Mouse (Mus musculus) MEL (cell line): ENCODE measurements around the gene Cyp4b1. TPM values are rescaled to one million over a fixed set of nuclear protein-coding genes. Genes with fewer than 3 reads are reported as not detected.

Source experiments
- DNase-seq: peaks from one replicate; pipeline ENCODE4 v3.0.0; 2011; ENCODE audit warnings: low read depth, low spot score
- H3K27ac ChIP-seq: 2 replicates; pipeline ENCODE4 v1.5.1; 2012; ENCODE audit warnings: low read depth, mild to moderate bottlenecking, control low read depth, low read length, moderate library complexity; ENCODE audit not compliant: control insufficient read depth
- H3K27me3 ChIP-seq, 2 experiments: fragments of 150-350 bp in 1 of 2; sonication (generic) in 1 of 2; 2 replicates each; pipeline ENCODE4 v1.6.1; 2012; ENCODE audit warnings: low read length in 2 of 2, mild to moderate bottlenecking in 2 of 2, improper control_type of control experiment in 1 of 2, moderate library complexity in 1 of 2; ENCODE audit not compliant: insufficient read depth in 2 of 2, control insufficient read depth in 1 of 2
- H3K36me3 ChIP-seq, 2 experiments: 2 replicates each; pipeline ENCODE4 v1.6.1; 2012 to 2014; ENCODE audit warnings: low read length in 2 of 2, improper control_type of control experiment in 1 of 2, inconsistent platforms in 1 of 2, mild to moderate bottlenecking in 1 of 2; ENCODE audit not compliant: insufficient read depth in 2 of 2, control insufficient read depth in 1 of 2
- H3K4me1 ChIP-seq, 2 experiments: fragments of 150-350 bp in 1 of 2; sonication (generic) in 1 of 2; 2 replicates each; pipeline ENCODE4 v1.6.1; 2012; ENCODE audit warnings: low read length in 2 of 2, improper control_type of control experiment in 1 of 2, mild to moderate bottlenecking in 1 of 2; ENCODE audit not compliant: insufficient read depth in 2 of 2, control insufficient read depth in 1 of 2
- H3K4me3 ChIP-seq, 2 experiments: fragments of 150-350 bp in 1 of 2; sonication (generic) in 1 of 2; 2 replicates each; pipeline ENCODE4 v1.5.1; 2012; ENCODE audit warnings: low read depth in 2 of 2, low read length in 2 of 2, mild to moderate bottlenecking in 2 of 2, moderate library complexity in 2 of 2, control low read depth in 1 of 2, improper control_type of control experiment in 1 of 2; ENCODE audit not compliant: control insufficient read depth in 1 of 2, insufficient read depth in 1 of 2
- H3K79me2 ChIP-seq: 2 replicates; pipeline ENCODE4 v1.6.1; 2012; ENCODE audit warnings: mild to moderate bottlenecking, low read length, moderate library complexity; ENCODE audit not compliant: control insufficient read depth, poor library complexity, insufficient read depth
- H3K9ac ChIP-seq: 2 replicates; pipeline ENCODE4 v1.6.1; 2012; ENCODE audit warnings: low read depth, mild to moderate bottlenecking, control low read depth, low read length, moderate library complexity; ENCODE audit not compliant: control insufficient read depth, poor library complexity, severe bottlenecking
- H3K9me3 ChIP-seq: fragments of 150-350 bp; sonication (generic); replicated peaks from 2 replicates; pipeline ENCODE4 v1.6.1; 2012; ENCODE audit warnings: mild to moderate bottlenecking, low read length, improper control_type of control experiment, moderate library complexity; ENCODE audit not compliant: insufficient read depth
- CHD1 ChIP-seq: IDR thresholded peaks from 2 replicates; pipeline ENCODE4 v1.6.1; 2012; ENCODE audit warnings: low read depth, mild to moderate bottlenecking, inconsistent platforms, low read length, improper control_type of control experiment
- CHD2 ChIP-seq: IDR thresholded peaks from 2 replicates; pipeline ENCODE4 v1.6.1; 2011; ENCODE audit warnings: low read length, improper control_type of control experiment
- CTCF ChIP-seq, 3 experiments: IDR thresholded peaks in 2 of 3; conservative IDR thresholded peaks in 1 of 3; 2 replicates each; pipeline ENCODE4 v1.5.1; 2011 to 2012; ENCODE audit warnings: low read length in 3 of 3, low read depth in 2 of 3, mild to moderate bottlenecking in 2 of 3, improper control_type of control experiment in 1 of 3, inconsistent platforms in 1 of 3, mixed read lengths in 1 of 3, moderate library complexity in 1 of 3; ENCODE audit not compliant: control insufficient read depth in 1 of 3, insufficient read depth in 1 of 3, poor library complexity in 1 of 3, severe bottlenecking in 1 of 3
- E2F4 ChIP-seq: IDR thresholded peaks from 2 replicates; pipeline ENCODE4 v1.6.1; 2011; ENCODE audit warnings: low read depth, low read length, improper control_type of control experiment, borderline replicate concordance
- EP300 ChIP-seq, 2 experiments: IDR thresholded peaks; 2 replicates each; pipeline ENCODE4 v1.6.1; 2011; ENCODE audit warnings: improper control_type of control experiment in 2 of 2, low read length in 2 of 2, low read depth in 1 of 2, mild to moderate bottlenecking in 1 of 2
- ETS1 ChIP-seq: IDR thresholded peaks from 2 replicates; pipeline ENCODE4 v1.6.1; 2012; ENCODE audit warnings: low read depth, mild to moderate bottlenecking, inconsistent platforms, low read length, improper control_type of control experiment, moderate library complexity
- GABPA ChIP-seq: IDR thresholded peaks from 2 replicates; pipeline ENCODE4 v1.6.1; 2012; ENCODE audit warnings: low read depth, mild to moderate bottlenecking, inconsistent platforms, low read length, improper control_type of control experiment, moderate library complexity
- GATA1 ChIP-seq: IDR thresholded peaks from 2 replicates; pipeline ENCODE4 v1.6.1; 2011; ENCODE audit warnings: low read depth, low read length, improper control_type of control experiment
- KAT2A ChIP-seq: conservative IDR thresholded peaks from 2 replicates; pipeline ENCODE4 v1.6.1; 2012; ENCODE audit warnings: low read depth, low read length, improper control_type of control experiment, inconsistent platforms
- MAFK ChIP-seq: IDR thresholded peaks from 2 replicates; pipeline ENCODE4 v1.6.1; 2011; ENCODE audit warnings: low read depth, mild to moderate bottlenecking, low read length, improper control_type of control experiment, borderline replicate concordance
- MAX ChIP-seq: IDR thresholded peaks from 2 replicates; pipeline ENCODE4 v1.6.1; 2011; ENCODE audit warnings: low read length, improper control_type of control experiment
- MAZ ChIP-seq: IDR thresholded peaks from 2 replicates; pipeline ENCODE4 v1.6.1; 2012; ENCODE audit warnings: low read depth, mild to moderate bottlenecking, inconsistent platforms, low read length, improper control_type of control experiment
- MEF2A ChIP-seq: IDR thresholded peaks from 2 replicates; pipeline ENCODE4 v1.6.1; 2014; ENCODE audit warnings: low read depth, mild to moderate bottlenecking, inconsistent platforms, low read length, improper control_type of control experiment; ENCODE audit not compliant: poor library complexity, insufficient replicate concordance, severe bottlenecking; ENCODE audit errors: extremely low read depth
- MXI1 ChIP-seq: IDR thresholded peaks from 2 replicates; pipeline ENCODE4 v1.6.1; 2011; ENCODE audit warnings: mild to moderate bottlenecking, low read depth, low read length, improper control_type of control experiment
- MYB ChIP-seq: IDR thresholded peaks from 2 replicates; pipeline ENCODE4 v1.6.1; 2011; ENCODE audit warnings: mild to moderate bottlenecking, low read depth, low read length, improper control_type of control experiment
- MYC ChIP-seq: IDR thresholded peaks from 2 replicates; pipeline ENCODE4 v1.6.1; 2011; ENCODE audit warnings: low read depth, mild to moderate bottlenecking, low read length, improper control_type of control experiment, moderate library complexity
- NRF1 ChIP-seq: IDR thresholded peaks from 2 replicates; pipeline ENCODE4 v1.6.1; 2014; ENCODE audit warnings: low read depth, mild to moderate bottlenecking, inconsistent platforms, low read length, improper control_type of control experiment, moderate library complexity; ENCODE audit not compliant: poor library complexity, insufficient read depth, severe bottlenecking
- POLR2AphosphoS2 ChIP-seq: IDR thresholded peaks from 2 replicates; pipeline ENCODE4 v1.6.1; 2011; ENCODE audit warnings: low read length, improper control_type of control experiment
- RCOR1 ChIP-seq: IDR thresholded peaks from 2 replicates; pipeline ENCODE4 v1.6.1; 2012; ENCODE audit warnings: low read depth, mild to moderate bottlenecking, inconsistent platforms, low read length, improper control_type of control experiment
- SIN3A ChIP-seq: IDR thresholded peaks from 2 replicates; pipeline ENCODE4 v1.6.1; 2012; ENCODE audit warnings: low read length, improper control_type of control experiment, inconsistent platforms
- TBP ChIP-seq: IDR thresholded peaks from 2 replicates; pipeline ENCODE4 v1.8.0; 2011; ENCODE audit warnings: low read depth, low read length, improper control_type of control experiment
- TCF12 ChIP-seq: IDR thresholded peaks from 2 replicates; pipeline ENCODE4 v1.6.1; 2014; ENCODE audit warnings: low read depth, mild to moderate bottlenecking, inconsistent platforms, low read length, improper control_type of control experiment, moderate library complexity
- UBTF ChIP-seq: IDR thresholded peaks from 2 replicates; pipeline ENCODE4 v1.6.1; 2012; ENCODE audit warnings: low read depth, mild to moderate bottlenecking, inconsistent platforms, low read length, improper control_type of control experiment, moderate library complexity, borderline replicate concordance; ENCODE audit not compliant: insufficient read depth
- USF2 ChIP-seq, 2 experiments: IDR thresholded peaks; 2 replicates each; pipeline ENCODE4 v1.6.1; 2011 to 2012; ENCODE audit warnings: improper control_type of control experiment in 2 of 2, low read length in 2 of 2, borderline replicate concordance in 1 of 2, inconsistent platforms in 1 of 2, low read depth in 1 of 2, mild to moderate bottlenecking in 1 of 2; ENCODE audit not compliant: insufficient read depth in 1 of 2
- ZC3H11A ChIP-seq: IDR thresholded peaks from 2 replicates; pipeline ENCODE4 v1.6.1; 2012; ENCODE audit warnings: low read depth, mild to moderate bottlenecking, inconsistent platforms, low read length, improper control_type of control experiment
- ZMIZ1 ChIP-seq: IDR thresholded peaks from 2 replicates; pipeline ENCODE4 v1.6.1; 2012; ENCODE audit warnings: low read depth, mild to moderate bottlenecking, inconsistent platforms, low read length, improper control_type of control experiment, moderate library complexity
- ZNF384 ChIP-seq: IDR thresholded peaks from 2 replicates; pipeline ENCODE4 v1.6.1; 2012; ENCODE audit warnings: low read depth, mild to moderate bottlenecking, inconsistent platforms, low read length, improper control_type of control experiment
- polyA plus RNA-seq, 2 experiments: library from polyadenylated mRNA; stranded (reverse) in 1 of 2; unstranded in 1 of 2; fragments of >175 nt in 1 of 2; fragments of >200 nt in 1 of 2; gene quantifications; 2 replicates each; pipeline versions ENCODE4 v1.2.1 to v1.2.4; 2012; ENCODE audit warnings: low replicate concordance in 2 of 2, low read depth in 1 of 2; ENCODE audit not compliant: insufficient read length in 2 of 2, insufficient read depth in 1 of 2, missing spikeins in 1 of 2
- total RNA-seq: library from RNA; depleted of rRNA; stranded (reverse); fragments of 300-350 nt; gene quantifications from 2 replicates; pipeline ENCODE4 v1.2.3, GENCODE M21; 2012; rRNA removed

Gene Cyp4b1
- total RNA-seq (0.92 and 1.1 TPM in 2 replicates), polyA plus RNA-seq (1 to 10 TPM in 1 of 2 experiments, not detected in 1; 2.1 TPM)

DNA sequence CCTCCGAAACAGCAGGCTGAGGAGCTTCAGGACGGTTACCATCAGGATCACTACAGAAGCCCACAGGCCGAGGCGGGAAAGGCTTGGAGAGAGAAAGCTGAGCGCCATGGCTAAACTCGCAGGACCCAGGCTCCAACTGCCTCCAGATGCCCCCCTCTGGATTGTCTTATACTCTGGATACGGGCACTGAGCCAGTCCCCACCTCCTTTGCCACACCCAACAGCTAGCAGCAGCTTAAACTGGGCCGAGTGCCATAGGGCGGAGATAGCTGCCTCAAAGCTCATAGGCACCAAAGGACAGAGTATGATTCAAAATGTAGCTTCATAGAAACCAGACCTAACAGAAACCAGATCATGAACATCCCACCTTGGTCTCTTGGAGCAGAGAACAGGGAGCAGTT lies at the start of gene Cyp4b1:
TSS of gene Cyp4b1 (minus strand) at position 144 of the 400 bp plus-strand sequence.
- no peaks in the 10 kb centered on the region for H3K79me2 ChIP-seq
- H3K9ac ChIP-seq: peak within 1 kb of the TSS; percentile 52; the same call in 1 of the 2 replicates
- H3K27me3 ChIP-seq: no peaks in the 10 kb centered on the region
- no peak for TF ChIP-seq USF2 (IDR thresholded peaks at IDR 0.05; ENCODE audit: borderline replicate concordance in 1 of 2, insufficient read depth in 1 of 2, low read depth in 1 of 2, low read length in 2 of 2)
- no peak for TF ChIP-seq ZMIZ1
- TF ChIP-seq CTCF (IDR thresholded peaks at IDR 0.05 in 2 of 3, conservative IDR thresholded peaks at IDR 0.05 in 1 of 3; ENCODE audit: control insufficient read depth in 1 of 3, insufficient read depth in 1 of 3, low read depth in 2 of 3, low read length in 3 of 3, poor library complexity in 1 of 3, severe bottlenecking in 1 of 3): no peak
- TF ChIP-seq MAFK: no peak
- TF ChIP-seq SIN3A: peak; percentile 56; the same call in 1 of the 2 replicates
- no peak for TF ChIP-seq MYC
- TF ChIP-seq EP300 (IDR thresholded peaks at IDR 0.05; ENCODE audit: low read depth in 1 of 2, low read length in 2 of 2): peak in 1 of 2 experiments; percentile 43; a peak in 2 of 4 replicates
- TF ChIP-seq ZC3H11A: no peak
- no peak for TF ChIP-seq CHD2
- no peak for TF ChIP-seq GABPA
- no peak for TF ChIP-seq MAX
- TF ChIP-seq TBP: peak; percentile 73
- TF ChIP-seq RCOR1: no peak
- peak; percentile 52 for TF ChIP-seq ETS1
- TF ChIP-seq CHD1: no peak
- 0 out of 2 replicates have a peak, but pooled peaks have one; percentile 23 for TF ChIP-seq TCF12
- no peak for TF ChIP-seq MYB
- TF ChIP-seq POLR2AphosphoS2: peak; percentile 49; the same call in 1 of the 2 replicates
- H3K9me3 ChIP-seq: no peaks in the 10 kb centered on the region
- H3K36me3 ChIP-seq: peaks cover 0 to 22% of the 10 kb centered on the region in 2 experiments; a peak in 2 of 4 replicates
- DNase-seq: peak; percentile 94
- peaks cover 18 to 40% of the 10 kb centered on the region in 2 experiments for H3K4me1 ChIP-seq
- peak within 1 kb of the TSS; percentile 23 to 29; a peak in 3 of 4 replicates for H3K4me3 ChIP-seq
- peak within 1 kb of the TSS; percentile 40 for H3K27ac ChIP-seq

DNA sequence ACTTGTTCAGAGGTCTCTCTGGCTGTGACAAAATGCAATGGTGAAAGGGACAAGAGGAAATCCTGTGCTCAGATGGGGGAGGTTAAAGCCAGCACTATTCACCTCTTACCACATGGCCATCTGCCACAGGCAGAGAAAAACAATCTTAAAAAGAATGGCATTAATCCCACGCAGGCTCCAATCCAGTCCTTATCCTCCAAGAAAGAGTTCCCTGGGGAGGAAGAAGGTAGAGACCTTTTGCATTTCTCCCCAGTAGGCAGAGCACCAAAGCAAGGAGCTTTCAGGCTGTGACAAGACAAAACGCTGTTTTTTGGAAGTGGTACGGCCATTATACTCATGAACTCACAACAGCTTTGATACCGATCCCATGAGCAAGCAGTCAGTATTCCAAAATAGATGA lies 38.8 kb upstream of the Cyp4b1 start:
- no peaks in the 10 kb centered on the region for H3K4me1 ChIP-seq
- no peaks in the 10 kb centered on the region for H3K9me3 ChIP-seq
- H3K9ac ChIP-seq: no peak overlapping the region
- no peak overlapping the region for H3K4me3 ChIP-seq
- H3K27me3 ChIP-seq: no peaks in the 10 kb centered on the region
- no peak for DNase-seq
- H3K27ac ChIP-seq: no peak overlapping the region
- no peak for TF ChIP-seq TBP
- TF ChIP-seq MXI1: no peak
- no peak for TF ChIP-seq RCOR1
- TF ChIP-seq MEF2A: no peak
- no peak for TF ChIP-seq MAX
- no peak for TF ChIP-seq NRF1
- no peak for TF ChIP-seq UBTF
- no peak for TF ChIP-seq GATA1
- no peak for TF ChIP-seq EP300 (IDR thresholded peaks at IDR 0.05; ENCODE audit: low read depth in 1 of 2, low read length in 2 of 2)
- TF ChIP-seq ZC3H11A: no peak
- no peak for TF ChIP-seq ZMIZ1
- TF ChIP-seq ZNF384: no peak
- TF ChIP-seq GABPA: no peak
- TF ChIP-seq KAT2A: no peak
- no peak for TF ChIP-seq CHD1
- TF ChIP-seq MAZ: no peak
- TF ChIP-seq E2F4: no peak
- H3K79me2 ChIP-seq: no peaks in the 10 kb centered on the region
- no peaks in the 10 kb centered on the region for H3K36me3 ChIP-seq
